Mouse (Mus musculus) testis, postnatal 14 days (tissue): ENCODE results near the gene Cela3b.
"Not testable (repeated sequence)": the region's sequence is repeated elsewhere in the genome, so short reads cannot be mapped to it uniquely, and the experiment has no call there.

Experiments used
- DNase-seq: peaks from one replicate; pipeline ENCODE4 v3.0.0; 2021; ENCODE audit warnings: low spot score

Cela3b gene

DNA sequence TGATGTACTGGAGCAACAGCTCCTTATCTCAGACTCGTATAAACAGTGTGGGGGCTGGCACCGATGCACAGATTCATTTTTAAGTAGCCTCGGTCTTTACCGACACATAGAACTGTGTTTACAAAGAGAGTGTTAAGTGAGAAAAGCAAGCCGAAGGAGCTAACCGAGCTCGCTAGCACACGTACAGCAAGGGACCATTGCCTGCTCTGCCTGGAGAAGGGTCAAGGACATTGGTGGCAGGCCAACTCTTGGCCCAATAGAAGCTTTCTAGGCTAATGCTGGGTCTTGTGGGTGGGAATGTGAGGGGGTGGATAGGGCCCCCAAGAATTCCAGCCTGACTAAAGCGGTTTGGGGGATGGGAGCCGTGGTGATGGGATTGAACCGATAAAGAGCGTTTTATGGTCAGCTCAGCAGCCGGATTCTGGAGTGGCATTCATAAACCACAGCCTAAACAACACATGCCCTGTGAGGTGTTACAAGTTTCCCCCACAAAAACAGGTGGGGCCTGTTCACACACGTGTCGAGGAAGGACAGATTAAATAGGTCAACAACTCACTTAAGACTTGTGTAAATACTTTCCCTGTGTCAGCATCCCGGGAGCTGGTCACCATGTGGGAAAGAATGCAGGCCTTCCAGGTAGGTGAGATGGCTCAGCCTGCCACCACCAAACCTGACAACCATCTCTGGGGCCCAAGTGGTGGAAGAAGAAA, 31.8 kb upstream of the Cela3b start:
- DNase-seq = no peak

DNA sequence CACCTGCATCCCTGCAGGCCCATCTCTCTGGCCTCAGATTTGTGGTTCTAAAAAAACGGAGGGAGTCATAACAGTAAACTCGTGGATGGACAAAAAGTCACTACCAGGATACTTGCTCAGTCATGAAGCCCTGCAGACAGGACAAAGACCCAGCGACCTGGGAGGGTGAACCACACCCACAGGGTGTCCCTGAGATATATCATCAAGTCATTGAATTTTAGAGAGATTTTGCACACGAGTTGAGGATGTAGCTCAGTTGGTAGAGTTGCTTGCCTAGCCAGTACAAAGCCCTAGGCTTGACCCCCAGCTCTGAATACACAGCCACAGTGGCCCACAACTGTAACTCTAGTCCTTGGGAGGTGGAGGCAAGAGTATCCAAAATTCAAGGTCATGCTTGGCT, 30.9 kb upstream of the Cela3b start:
- DNase-seq = no peak

GRCm38 (mm10) chr4:137460676-137461075, 30.3 kb upstream of the Cela3b start:
- DNase-seq = no peak

GRCm38 (mm10) chr4:137458861-137459260, 28.5 kb upstream of the Cela3b start:
- no peak for DNase-seq

DNA sequence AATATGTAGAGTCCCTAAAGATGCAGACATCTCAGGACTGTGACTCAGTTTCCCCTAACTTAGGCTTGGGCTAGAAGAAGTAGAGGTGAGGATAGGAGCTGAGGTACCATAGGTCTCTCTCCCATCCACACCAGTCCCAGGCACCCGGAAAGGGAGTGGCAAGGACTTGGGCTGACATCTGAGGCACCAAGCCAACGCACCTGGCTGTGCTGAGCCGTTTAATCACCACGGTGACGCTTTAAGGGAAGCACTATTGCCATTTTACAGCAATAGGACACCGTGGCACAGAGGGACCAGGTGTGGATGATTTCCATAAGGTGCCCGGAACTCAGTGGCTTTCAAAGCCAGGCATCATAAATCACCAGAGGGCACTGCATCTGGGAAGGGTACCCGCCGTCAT, 28.0 kb upstream of the Cela3b start:
- DNase-seq = no peak

GRCm38 (mm10) chr4:137457292-137457691, 27.0 kb upstream of the Cela3b start:
- no peak for DNase-seq

GRCm38 (mm10) chr4:137456581-137456980, 26.2 kb upstream of the Cela3b start:
- DNase-seq = no peak

DNA sequence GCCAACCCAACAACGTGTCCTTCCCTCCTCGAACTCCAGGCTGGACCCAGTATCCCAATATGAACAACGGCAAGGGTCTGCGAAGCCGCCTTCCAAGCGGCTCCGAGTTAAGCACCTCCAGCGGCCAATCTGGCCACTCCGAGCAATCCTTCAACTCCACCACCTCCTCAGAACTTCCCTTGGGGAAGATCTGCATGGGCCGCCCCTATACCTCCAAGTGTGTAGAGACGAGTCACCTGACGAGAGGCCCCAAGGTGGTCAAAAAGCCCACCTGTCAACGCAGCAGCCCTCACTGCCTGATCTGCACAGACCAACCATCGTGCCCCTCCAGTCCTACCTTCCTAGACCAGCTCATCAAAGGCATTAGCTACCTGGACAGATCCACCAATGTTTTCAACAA, 24.2 kb upstream of the Cela3b start:
- DNase-seq = no peak

DNA sequence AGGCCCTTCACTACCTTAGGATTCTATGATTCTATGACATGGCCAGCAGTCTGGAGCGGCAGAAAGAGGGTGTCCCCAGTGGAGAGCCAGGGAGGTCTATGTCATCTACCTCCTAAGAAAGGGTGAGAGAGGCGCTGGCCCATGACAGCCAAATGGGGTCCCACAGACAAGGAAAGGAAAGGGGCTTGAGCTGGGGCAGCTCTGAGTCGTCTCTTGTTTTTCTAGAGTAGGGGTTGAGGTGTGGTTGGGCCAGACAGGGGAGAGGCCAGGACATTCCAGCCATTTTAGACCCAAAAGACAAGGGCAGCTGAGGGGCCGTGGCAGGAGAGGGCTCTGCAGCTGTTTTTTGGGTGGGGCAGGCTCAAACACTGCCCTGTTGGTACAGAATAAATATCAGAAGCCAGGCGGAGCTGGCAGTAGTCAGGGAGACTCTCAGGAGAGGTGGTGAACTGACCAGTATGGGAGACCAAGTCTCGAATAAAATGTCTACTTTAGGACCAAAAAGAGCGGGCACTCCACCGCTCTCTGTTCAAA, 23.0 kb upstream of the Cela3b start, which contains the start of gene 1700013G24Rik:
Gene 1700013G24Rik (plus strand): TSS at position 51 of the 534 bp plus-strand sequence.
- no peak for DNase-seq

GRCm38 (mm10) chr4:137452190-137452589, 21.9 kb upstream of the Cela3b start:
- DNase-seq = no peak

DNA sequence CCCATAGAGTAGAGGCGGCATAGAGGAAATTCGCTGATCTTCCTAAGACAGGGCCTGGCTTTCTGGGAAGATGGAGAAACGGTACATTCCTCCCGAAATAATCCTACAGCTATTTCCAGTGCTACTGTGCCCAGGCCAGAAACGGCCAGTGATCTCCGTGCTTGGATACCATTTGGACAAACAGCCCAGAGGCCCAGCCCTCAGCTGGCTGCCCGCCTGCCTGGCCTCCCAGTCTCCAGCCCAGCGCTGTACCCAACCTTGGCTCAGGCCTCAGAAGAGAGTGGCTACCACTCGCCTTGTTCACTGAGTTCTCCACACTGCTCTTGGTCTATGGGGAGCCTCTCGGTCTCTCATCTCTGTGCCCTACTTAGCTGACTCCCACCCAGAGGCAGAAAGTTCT, 19.4 kb upstream of the Cela3b start:
- DNase-seq = no peak

- DNase-seq = no peak
These were observed 18.8 kb upstream of the Cela3b start for GRCm38 (mm10) chr4:137449132-137449531.

DNA sequence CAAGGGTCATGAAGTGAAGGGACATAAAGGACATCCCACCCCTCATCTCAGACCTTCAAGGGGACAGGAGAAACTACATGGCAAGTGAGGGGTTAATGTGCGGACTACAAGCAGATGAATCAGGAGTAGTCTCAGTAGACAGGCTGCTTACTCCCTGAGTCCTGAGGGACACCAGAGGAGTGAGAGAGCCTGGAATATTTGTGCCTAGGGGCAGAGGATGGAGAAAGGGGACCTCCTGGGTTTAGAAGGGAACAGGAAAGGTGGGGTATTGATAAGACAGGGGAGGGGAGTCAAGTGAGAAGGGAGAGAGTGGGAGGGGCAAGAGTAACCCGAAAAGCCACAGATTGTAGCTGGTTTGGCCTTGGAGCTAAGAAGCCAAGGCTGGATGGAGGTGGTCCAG, 18.3 kb upstream of the Cela3b start:
- DNase-seq = no peak

- DNase-seq = peak; percentile 33
These were observed 17.9 kb upstream of the Cela3b start for GRCm38 (mm10) chr4:137448197-137448596.

- no peak for DNase-seq
These were observed 17.2 kb upstream of the Cela3b start for GRCm38 (mm10) chr4:137447363-137448196.

DNA sequence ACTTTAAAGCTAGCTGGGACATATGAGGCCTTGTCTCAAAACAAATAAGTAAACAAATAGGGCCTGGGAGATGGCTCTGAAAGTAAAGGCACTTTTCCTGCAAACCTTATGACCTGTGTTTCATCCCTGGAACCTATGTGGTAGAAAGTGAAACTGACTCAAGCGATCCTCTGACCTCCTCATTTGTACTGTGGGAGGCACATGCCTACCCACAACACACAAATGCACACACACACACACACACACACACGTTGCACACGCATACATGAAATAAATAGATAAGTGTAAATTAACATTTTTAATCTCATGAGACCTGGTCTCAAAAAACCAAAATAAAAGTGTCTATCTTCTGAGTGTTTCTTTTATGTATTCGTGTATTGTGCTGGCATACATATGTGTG, 15.5 kb upstream of the Cela3b start:
- DNase-seq = no peak

GRCm38 (mm10) chr4:137443625-137444024, 13.3 kb upstream of the Cela3b start:
- DNase-seq = no peak

- no peak for DNase-seq
These were observed 11.0 kb upstream of the Cela3b start for GRCm38 (mm10) chr4:137441332-137441731.

- DNase-seq = no peak
These were observed 8.5 kb upstream of the Cela3b start for GRCm38 (mm10) chr4:137438842-137439241.

- no peak for DNase-seq
These were observed 6.8 kb upstream of the Cela3b start for GRCm38 (mm10) chr4:137436979-137437669.

- not testable (repeated sequence) for DNase-seq
These were observed 2.6 kb upstream of the Cela3b start for GRCm38 (mm10) chr4:137432700-137433550.
